Comparison of ENCODE assay signal across 24 mouse cellular contexts in the genomic region with DNA sequence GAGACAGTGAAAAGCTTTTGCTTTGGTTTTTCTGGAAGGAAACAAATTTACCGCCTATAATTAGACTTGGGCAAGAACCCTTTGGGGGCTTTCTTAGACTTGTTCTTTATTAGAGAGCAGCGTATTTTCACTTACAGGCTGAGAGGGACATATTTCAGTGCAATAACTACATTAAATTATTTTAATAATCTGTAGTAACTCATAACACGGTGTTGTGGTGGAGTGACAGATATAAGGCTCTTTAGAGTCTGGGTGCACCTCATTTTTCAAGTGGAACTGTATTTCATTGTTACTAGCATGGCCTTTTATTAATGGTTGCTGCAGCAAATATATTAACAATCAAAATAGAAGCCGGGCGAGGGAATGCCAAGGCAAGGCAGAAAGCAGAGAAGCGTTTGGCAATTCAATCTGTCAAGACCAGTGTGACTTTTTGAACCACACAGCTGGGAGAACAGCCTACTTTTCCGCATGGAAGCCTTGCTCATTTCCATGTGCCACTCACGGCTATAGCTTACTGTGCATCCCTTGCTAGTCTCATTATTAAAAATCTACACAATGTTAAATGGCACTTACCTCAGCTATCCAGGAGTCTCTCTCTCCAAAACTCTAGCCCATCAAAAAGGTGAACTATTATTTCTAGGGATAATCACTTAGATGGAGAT. TPM values are rescaled to one million over a fixed set of nuclear protein-coding genes. Genes with fewer than 3 reads are reported as not detected.
A peak's percentile ranks its signal among the peaks of the same experiment; 100 is the strongest.
DNase-seq lines count a peak whose midpoint lies in the region; ATAC-seq and TF ChIP-seq lines count a peak whose summit lies in the region.
"Had no signal": no experiment of that assay in that cellular context is flagged by ENCODE, and none has a peak within 500 bp of the region (broad histone marks: within the 10 kb centered on the region; RNA-seq: fewer than 3 reads in every experiment).

No protein-coding gene starts in this region.

- H3K4me1 ChIP-seq in midbrain, embryonic 11.5 days (ENCODE audit: control insufficient read depth, insufficient read depth, low read length), result no peaks in the 10 kb centered on the region
- H3K4me1 ChIP-seq in midbrain, embryonic 16.5 days (ENCODE audit: control insufficient read depth, insufficient read depth, low read length), result no peaks in the 10 kb centered on the region
- no peaks in the 10 kb centered on the region for H3K4me1 ChIP-seq in neural tube, embryonic 15.5 days
- H3K4me1 ChIP-seq: embryonic facial prominence, embryonic 12.5 days; embryonic facial prominence, embryonic 15.5 days; hindbrain, embryonic 13.5 days had no signal

- no peak overlapping the region for H3K4me3 ChIP-seq in midbrain, embryonic 11.5 days (ENCODE audit: low read depth, low read length)
- H3K4me3 ChIP-seq in midbrain, embryonic 16.5 days (ENCODE audit: low read depth, low read length), result no peak overlapping the region
- no peak overlapping the region for H3K4me3 ChIP-seq in neural tube, embryonic 15.5 days (replicated peaks)
- H3K4me3 ChIP-seq: embryonic facial prominence, embryonic 12.5 days; embryonic facial prominence, embryonic 15.5 days; gastrocnemius, adult 2 months; hindbrain, embryonic 13.5 days had no signal

- no peak for ATAC-seq in midbrain, embryonic 11.5 days (ENCODE audit: low FRiP score)
- ATAC-seq in midbrain, embryonic 16.5 days, result no peak
- peak; percentile 76 for ATAC-seq in neural tube, embryonic 15.5 days (ENCODE audit: low FRiP score)
- ATAC-seq: CD4-positive, CD25-positive, alpha-beta regulatory T cell, adult 4 months; forebrain, embryonic 14.5 days; forebrain, postnatal 0 days; hindbrain, embryonic 16.5 days had no signal

- peak; percentile 71 for DNase-seq in midbrain, embryonic 11.5 days (ENCODE audit: low spot score, missing footprints)
- peak; percentile 17 for DNase-seq in brain, embryonic 14.5 days (ENCODE audit: low read depth)
- DNase-seq in left cerebral cortex, postnatal 14 days (ENCODE audit: low spot score in 2 of 2), result no peak
- no peak for DNase-seq in layer of hippocampus, adult 9-10 months (ENCODE audit: low spot score)
- DNase-seq: adrenal gland, adult 2 months; adrenal gland, postnatal 14 days; cerebellum, adult 18-20 months; cerebellum, adult 9-10 months; cerebellum, postnatal 14 days; forebrain, postnatal 0 days; gastrocnemius, adult 2 months; gastrocnemius, postnatal 14 days; heart, adult 11 months had no signal

- no peaks in the 10 kb centered on the region for H3K36me3 ChIP-seq in midbrain, embryonic 11.5 days (ENCODE audit: control insufficient read depth, insufficient read depth, low read length)
- no peaks in the 10 kb centered on the region for H3K36me3 ChIP-seq in midbrain, embryonic 16.5 days (ENCODE audit: control insufficient read depth, insufficient read depth, low read length)
- H3K36me3 ChIP-seq in neural tube, embryonic 15.5 days, result no peaks in the 10 kb centered on the region
- H3K36me3 ChIP-seq: embryonic facial prominence, embryonic 12.5 days; embryonic facial prominence, embryonic 15.5 days; hindbrain, embryonic 13.5 days had no signal

- no peak overlapping the region for H3K4me2 ChIP-seq in midbrain, embryonic 11.5 days
- H3K4me2 ChIP-seq in midbrain, embryonic 16.5 days (ENCODE audit: low read length), result no peak overlapping the region
- no peak overlapping the region for H3K4me2 ChIP-seq in neural tube, embryonic 15.5 days
- H3K4me2 ChIP-seq: embryonic facial prominence, embryonic 12.5 days; embryonic facial prominence, embryonic 15.5 days; heart, embryonic 11.5 days; hindbrain, embryonic 13.5 days had no signal

- no peak overlapping the region for H3K27ac ChIP-seq in midbrain, embryonic 11.5 days (ENCODE audit: low read depth, low read length)
- H3K27ac ChIP-seq in midbrain, embryonic 16.5 days (ENCODE audit: low read length), result no peak overlapping the region
- no peak overlapping the region for H3K27ac ChIP-seq in neural tube, embryonic 15.5 days (replicated peaks)
- H3K27ac ChIP-seq: embryonic facial prominence, embryonic 12.5 days; embryonic facial prominence, embryonic 15.5 days; gastrocnemius, adult 2 months; hindbrain, embryonic 13.5 days had no signal

- no peak for TF ChIP-seq CTCF in brain, embryonic 14.5 days (IDR thresholded peaks at IDR 0.05; ENCODE audit: borderline replicate concordance, extremely low read depth, insufficient read depth, insufficient read length)

- H3K9ac ChIP-seq in midbrain, embryonic 11.5 days (ENCODE audit: low read length), result no peak overlapping the region
- H3K9ac ChIP-seq in midbrain, embryonic 16.5 days (ENCODE audit: low read depth, low read length), result no peak overlapping the region
- no peak overlapping the region for H3K9ac ChIP-seq in neural tube, embryonic 15.5 days (replicated peaks)
- H3K9ac ChIP-seq: embryonic facial prominence, embryonic 12.5 days; embryonic facial prominence, embryonic 15.5 days; forebrain, postnatal 0 days; hindbrain, embryonic 13.5 days had no signal

- peaks cover 1% of the 10 kb centered on the region; the same call in 1 of the 2 replicates for H3K27me3 ChIP-seq in midbrain, embryonic 11.5 days (ENCODE audit: control insufficient read depth, insufficient read depth, low read length)
- no peaks in the 10 kb centered on the region for H3K27me3 ChIP-seq in midbrain, embryonic 16.5 days (ENCODE audit: control insufficient read depth, insufficient read depth, low read depth, low read length)
- H3K27me3 ChIP-seq in neural tube, embryonic 15.5 days (replicated peaks), result peaks cover 6% of the 10 kb centered on the region

- no peak for TF ChIP-seq POLR2A in brain, embryonic 14.5 days (IDR thresholded peaks at IDR 0.05; ENCODE audit: borderline replicate concordance, extremely low read depth, insufficient read depth, insufficient read length, poor library complexity, severe bottlenecking)

- no peaks in the 10 kb centered on the region for H3K9me3 ChIP-seq in midbrain, embryonic 11.5 days (ENCODE audit: control insufficient read depth, low read length)
- H3K9me3 ChIP-seq in midbrain, embryonic 16.5 days (replicated peaks; ENCODE audit: control insufficient read depth, low read length, poor library complexity, severe bottlenecking), result no peaks in the 10 kb centered on the region
- no peaks in the 10 kb centered on the region for H3K9me3 ChIP-seq in neural tube, embryonic 15.5 days (replicated peaks)
- H3K9me3 ChIP-seq: embryonic facial prominence, embryonic 12.5 days; embryonic facial prominence, embryonic 15.5 days; hindbrain, embryonic 13.5 days had no signal

- 84% methylated on average over 8 of the region's 8 CpGs for WGBS in midbrain, embryonic 11.5 days
- 73% methylated on average over 8 of the region's 8 CpGs for WGBS in midbrain, embryonic 16.5 days
- WGBS in neural tube, embryonic 15.5 days, result 56% methylated on average over 8 of the region's 8 CpGs

- intact Hi-C loops in left cerebral cortex, postnatal 14 days (cut with DNase I), result no loop called here

RNA-seq across cellular contexts. Expression of a gene that starts 6.1 kb away (rescaled TPM):
- polyA plus RNA-seq in midbrain, embryonic 11.5 days (2014; fragmentation: Nextera tagmentation; extraction: Ambion mirVana), result 0.41 TPM in 2 replicates
- 0.23 and 0.30 TPM in 2 replicates for polyA plus RNA-seq in midbrain, embryonic 16.5 days (2015; fragmentation: Nextera tagmentation; extraction: Ambion mirVana)
- 0.24 and 0.41 TPM in 2 replicates for polyA plus RNA-seq in brain, embryonic 14.5 days (2012; rRNA removed)
- polyA plus RNA-seq in neural tube, embryonic 15.5 days (2015; fragmentation: Nextera tagmentation; extraction: Ambion mirVana), result 1.00 and 1.2 TPM in 2 replicates
- 1 to 10 TPM; 3.9 to 4.2 TPM for total RNA-seq in left cerebral cortex, postnatal 14 days (2021)
- total RNA-seq: hematopoietic stem cell, adult 5-6 weeks; MEL had no signal
- polyA plus RNA-seq: CD4-positive, CD25-positive, alpha-beta regulatory T cell, adult 4 months; forebrain, embryonic 14.5 days had no signal

Comparison
In these comparisons a context has a peak if more than half of its experiments do, and no peak if none do; other contexts are left out.
1. DNase-seq: peak in midbrain, embryonic 11.5 days (single experiment) and brain, embryonic 14.5 days (single experiment); none in left cerebral cortex, postnatal 14 days (0 of 2) and layer of hippocampus, adult 9-10 months (single experiment).